Mouse (Mus musculus) kidney, adult 2 months (tissue): ENCODE results near the gene Dnm1.

Experiments used
- CTCF ChIP-seq: fragments of 200-500 bp; conservative IDR thresholded peaks from 2 replicates; pipeline ENCODE4 v1.5.1; 2011; ENCODE audit warnings: low read depth, mild to moderate bottlenecking, control low read depth, low read length, moderate library complexity, mixed read lengths; ENCODE audit not compliant: insufficient read depth, insufficient read length
- POLR2A ChIP-seq: fragments of 200-500 bp; IDR thresholded peaks from one replicate; pipeline ENCODE4 v1.6.1; 2011; ENCODE audit warnings: low read depth, low read length, control low read depth

DNA sequence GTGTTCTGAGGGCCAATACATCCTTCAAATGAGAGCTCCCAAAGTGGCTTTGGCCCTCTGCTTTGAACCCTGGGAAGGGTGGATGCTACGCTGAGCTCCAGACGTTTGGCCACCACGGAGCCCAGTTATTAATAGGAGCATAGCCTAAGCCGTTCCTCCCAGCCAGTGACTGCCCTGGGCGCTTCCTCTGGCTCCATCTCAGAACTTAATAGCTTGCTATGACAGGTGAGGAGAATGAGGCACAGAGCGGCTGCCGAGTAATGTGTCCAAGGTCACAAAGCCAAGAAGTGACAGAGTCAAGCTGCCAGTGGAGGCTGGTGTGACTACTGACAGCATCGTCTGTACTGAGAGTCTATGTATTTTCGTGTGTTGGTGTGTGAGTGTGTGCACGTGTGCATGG lies 3.1 kb upstream of the Dnm1 start:
- no peak for TF ChIP-seq POLR2A
- no peak for TF ChIP-seq CTCF
